Mouse (Mus musculus) heart, adult 2 months (tissue): ENCODE results near the gene Palb2. TPM values are rescaled to one million over a fixed set of nuclear protein-coding genes. Genes with fewer than 3 reads are reported as not detected.
"Not testable (repeated sequence)": the region's sequence is repeated elsewhere in the genome, so short reads cannot be mapped to it uniquely, and the experiment has no call there.

Experiments used
- DNase-seq, 2 experiments: peaks; one replicate each; pipeline ENCODE4 v3.0.0; 2021
- H3K27ac ChIP-seq: fragments of 200-600 bp; 2 replicates; pipeline ENCODE4 v1.8.1; 2022
- H3K27me3 ChIP-seq: fragments of 200-500 bp; 2 replicates; pipeline ENCODE4 v1.6.1; 2012; ENCODE audit warnings: mild to moderate bottlenecking, low read length, inconsistent platforms, mixed read lengths; ENCODE audit not compliant: control insufficient read depth, insufficient read depth
- H3K36me3 ChIP-seq: fragments of 200-500 bp; 2 replicates; pipeline ENCODE4 v1.6.1; 2012; ENCODE audit warnings: low read length, inconsistent platforms; ENCODE audit not compliant: control insufficient read depth, insufficient read depth
- H3K4me1 ChIP-seq: fragments of 200-500 bp; 2 replicates; pipeline ENCODE4 v1.6.1; 2011; ENCODE audit warnings: low read length; ENCODE audit not compliant: control insufficient read depth, insufficient read depth
- H3K4me3 ChIP-seq: fragments of 200-600 bp; 2 replicates; pipeline ENCODE4 v1.8.1; 2022
- H3K79me2 ChIP-seq: fragments of 200-500 bp; replicated peaks from 2 replicates; pipeline ENCODE4 v1.6.1; 2012; ENCODE audit warnings: mild to moderate bottlenecking, inconsistent platforms, low read length, moderate library complexity, mixed read lengths; ENCODE audit not compliant: control insufficient read depth, insufficient read depth
- H3K9ac ChIP-seq: fragments of 200-500 bp; 2 replicates; pipeline ENCODE4 v1.6.1; 2012; ENCODE audit warnings: low read depth, mild to moderate bottlenecking, control low read depth, inconsistent platforms, low read length, mixed read lengths
- CTCF ChIP-seq: fragments of 200-600 bp; IDR thresholded peaks from 2 replicates; pipeline ENCODE4 v1.8.1; 2022; ENCODE audit warnings: antibody characterized with exemption, mild to moderate bottlenecking, moderate library complexity
- EP300 ChIP-seq: fragments of 200-500 bp; IDR thresholded peaks from 2 replicates; pipeline ENCODE4 v1.6.1; 2011; ENCODE audit warnings: low read depth, low read length, control low read depth; ENCODE audit not compliant: insufficient read depth
- POLR2A ChIP-seq: fragments of 200-500 bp; IDR thresholded peaks from 2 replicates; pipeline ENCODE4 v1.6.1; 2011; ENCODE audit warnings: mild to moderate bottlenecking, low read depth, low read length, control low read depth; ENCODE audit not compliant: insufficient read depth
- WGBS: fragments of 180-500 bp; shearing (Covaris S2); methylation state at CpG from one replicate; pipeline ENCODE4 v1.1.7; 2018; 5-methylcytosine and 5-hydroxymethylcytosine counted together
- intact Hi-C: fragments of 180-260 bp; cut with DNase I; formaldehyde crosslinking; loops from one replicate; pipeline ENCODE4 v1.15.1; 2025
- polyA plus RNA-seq: library from polyadenylated mRNA; depleted of rRNA; stranded (reverse); fragments of >200 nt; gene quantifications from 2 replicates; pipeline ENCODE4 v1.2.3, GENCODE M21; 2012
- total RNA-seq, 2 experiments: library from RNA; stranded (reverse); gene quantifications; 2 replicates each; pipeline ENCODE4 v1.2.3; 2021

Palb2 gene
- total and polyA plus RNA-seq, 3 experiments, result 0.55 to 0.74 (median 0.63) TPM

DNA sequence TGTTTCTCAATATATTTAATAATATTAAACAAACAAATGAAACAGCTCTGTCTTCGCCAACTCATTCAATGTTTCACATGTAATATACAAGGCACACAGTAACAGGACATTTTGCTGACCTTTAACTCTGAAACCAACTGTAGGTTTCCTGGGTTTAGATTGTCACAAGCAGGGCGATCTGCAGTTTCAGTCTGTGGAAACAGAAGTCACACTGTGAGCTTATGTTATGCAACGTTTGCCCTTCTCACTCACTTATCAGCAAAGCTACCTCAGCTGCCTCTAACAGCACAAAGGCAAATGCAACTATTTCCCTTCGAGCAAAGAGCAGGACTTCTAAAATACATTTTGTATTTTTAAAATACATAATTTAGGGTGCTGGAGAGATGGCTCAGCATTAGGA, 9.3 kb downstream of the Palb2 start:
- no peak for TF ChIP-seq POLR2A
- no peak for TF ChIP-seq CTCF
- TF ChIP-seq EP300, result no peak
- H3K27ac ChIP-seq, result no peak overlapping the region
- H3K36me3 ChIP-seq, result no peaks in the 10 kb centered on the region
- no peaks in the 10 kb centered on the region for H3K4me1 ChIP-seq
- no peak overlapping the region for H3K9ac ChIP-seq
- DNase-seq, result no peak
- no peak overlapping the region for H3K4me3 ChIP-seq
- no peaks in the 10 kb centered on the region for H3K27me3 ChIP-seq
- intact Hi-C loops, result no loop called here
- no peaks in the 10 kb centered on the region for H3K79me2 ChIP-seq
- 77% methylated on average over 4 of the region's 4 CpGs for WGBS

DNA sequence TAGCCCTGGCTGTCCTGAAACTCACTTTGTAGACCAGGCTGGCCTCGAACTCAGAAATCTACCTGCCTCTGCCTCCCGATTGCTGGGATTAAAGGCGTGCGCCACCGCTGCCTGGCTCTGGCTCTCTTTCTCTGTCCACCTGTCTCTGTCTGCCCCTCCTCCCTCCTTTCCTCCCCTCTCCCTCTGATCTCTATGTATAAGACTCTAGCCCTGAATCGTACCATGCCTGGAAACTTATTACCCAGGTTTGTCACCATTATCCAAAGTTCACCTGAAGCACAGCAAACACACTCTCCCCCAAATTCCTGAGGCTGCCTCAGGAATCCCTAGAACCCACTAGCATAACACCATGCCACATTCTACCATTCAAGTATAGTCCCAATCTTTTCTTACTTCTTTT, 24.6 kb downstream of the Palb2 start:
- TF ChIP-seq EP300, result no peak
- no peak for TF ChIP-seq CTCF
- TF ChIP-seq POLR2A, result no peak
- WGBS, result 93% methylated on average over 6 of the region's 6 CpGs
- Histone ChIP-seq H3K4me3 (no peak overlapping the region), H3K36me3 (no peaks in the 10 kb centered on the region), H3K27me3 (no peaks in the 10 kb centered on the region), H3K27ac (no peak overlapping the region), H3K9ac (no peak overlapping the region), H3K79me2 (no peaks in the 10 kb centered on the region), H3K4me1 (no peaks in the 10 kb centered on the region)
- intact Hi-C loops, result no loop called here
- DNase-seq, result no peak

DNA sequence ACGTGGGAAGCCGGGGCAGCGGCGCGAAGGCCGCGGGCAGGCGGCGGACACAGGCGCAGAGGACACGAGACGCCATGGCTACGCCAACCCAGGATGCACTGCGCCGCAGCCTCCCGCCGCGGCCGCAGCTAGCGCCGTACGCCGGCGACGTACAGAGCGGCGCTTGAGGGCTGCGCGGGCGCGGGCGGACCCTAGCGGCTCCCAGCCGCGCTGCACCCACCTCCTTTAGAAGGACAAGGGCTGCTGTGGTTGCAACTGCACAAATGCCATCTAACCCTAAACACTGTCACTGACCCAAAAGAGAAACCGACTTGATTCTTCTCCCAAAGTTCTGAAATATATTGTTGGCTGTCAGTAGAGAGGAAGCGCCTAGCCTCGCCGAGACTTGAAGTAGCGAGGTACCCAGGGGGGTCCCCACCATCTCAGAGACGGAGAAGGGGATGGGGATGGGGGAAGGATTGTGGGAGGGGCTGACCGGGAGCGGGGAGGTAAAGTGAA, 31.0 kb downstream of the Palb2 start, which contains the start of gene Ndufab1:
Gene Ndufab1, minus strand, starts transcription at position 140 of the 498 bp plus-strand sequence.
- TF ChIP-seq CTCF (peak; percentile 88), POLR2A (peak; percentile 56), EP300 (0 out of 2 replicates have a peak, but pooled peaks have one; percentile 43)
- H3K9ac ChIP-seq, result peak within 1 kb of the TSS; percentile 81
- H3K36me3 ChIP-seq, result peaks cover 16% of the 10 kb centered on the region
- under 1% methylated on average over 43 of the region's 43 CpGs for WGBS
- peak; percentile 93 for DNase-seq
- peak within 1 kb of the TSS; percentile 91 for H3K27ac ChIP-seq
- H3K27me3 ChIP-seq, result no peaks in the 10 kb centered on the region
- H3K4me3 ChIP-seq, result peak within 1 kb of the TSS; percentile 80
- H3K4me1 ChIP-seq, result peaks cover 8% of the 10 kb centered on the region
- intact Hi-C loops, result loop anchor here (2.0 kb wide), 2 partner anchors 31 to 33 kb away; partner anchors contain the start of genes Dctn5 and Palb2
- H3K79me2 ChIP-seq, result peaks cover 8% of the 10 kb centered on the region

DNA sequence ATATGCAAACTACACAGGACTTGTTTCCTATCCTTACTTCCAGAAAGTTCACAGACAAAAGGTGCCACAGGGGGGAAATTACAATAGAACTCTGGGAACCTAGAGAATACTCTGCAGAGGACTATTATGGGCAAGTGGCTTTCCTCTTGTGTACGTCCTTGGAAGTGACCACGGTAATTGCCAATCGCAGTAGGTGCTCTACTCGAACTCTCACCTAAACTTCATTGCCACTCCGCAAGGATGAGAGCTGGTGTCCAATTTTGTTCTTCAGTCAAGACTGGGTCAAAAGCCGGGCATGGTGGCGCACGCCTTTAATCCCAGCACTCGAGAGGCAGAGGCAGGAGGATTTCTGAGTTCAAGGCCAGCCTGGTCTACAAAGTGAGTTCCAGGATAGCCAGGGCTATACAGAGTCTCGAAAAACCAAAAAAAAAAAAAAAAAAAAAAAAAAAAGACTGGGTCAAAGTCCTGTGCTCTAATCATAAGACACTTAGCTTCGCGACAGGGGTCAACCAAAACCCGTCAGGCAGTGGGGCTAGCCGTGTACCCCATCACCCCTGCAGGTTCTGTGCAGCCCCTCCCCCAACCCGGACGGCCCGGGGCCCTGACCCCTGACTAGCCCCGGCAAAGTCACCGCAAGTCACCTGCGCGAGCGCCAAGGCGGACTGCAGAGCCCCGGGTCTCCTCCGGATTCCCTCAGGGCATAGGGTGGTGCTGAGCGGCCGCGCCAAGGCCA, 31.6 kb downstream of the Palb2 start:
- Histone ChIP-seq H3K9ac (peak overlapping the region; percentile 81), H3K27ac (peak overlapping the region; percentile 91), H3K36me3 (peaks cover 16% of the 10 kb centered on the region), H3K4me3 (peak overlapping the region; percentile 80)
- H3K27me3 ChIP-seq, DNase-seq, H3K4me1 ChIP-seq, H3K79me2 ChIP-seq: not testable (repeated sequence)
- 3% methylated on average over 28 of the region's 28 CpGs for WGBS
- intact Hi-C loops, result loop anchor here (2.0 kb wide), 1 partner anchor 32 kb away; no protein-coding TSS in a partner anchor

DNA sequence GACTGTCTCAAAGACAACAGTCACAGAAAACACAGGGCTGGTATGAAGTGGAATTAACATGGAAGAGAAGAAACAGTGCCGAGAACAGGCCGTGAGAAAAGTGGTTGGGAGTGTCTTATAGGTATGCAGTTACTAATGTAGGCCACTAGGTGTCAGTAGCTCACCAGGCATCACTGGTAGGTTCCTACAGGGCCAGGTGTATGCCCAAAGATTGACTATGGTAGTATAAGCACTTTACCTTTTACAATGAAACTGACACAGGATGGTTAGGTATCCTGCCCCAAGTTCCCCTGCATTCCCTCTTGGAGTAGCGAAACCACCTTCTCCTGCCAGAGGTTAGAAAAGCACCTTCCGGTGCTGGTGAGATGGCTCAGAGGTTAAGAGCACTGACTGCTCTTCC, 33.6 kb downstream of the Palb2 start:
- 40% methylated on average over 4 of the region's 4 CpGs for WGBS
- intact Hi-C loops, result loop anchor here (2.0 kb wide), 1 partner anchor 64 kb away; no protein-coding TSS in a partner anchor
- Histone ChIP-seq H3K27me3 (no peaks in the 10 kb centered on the region), H3K4me1 (peaks cover 8% of the 10 kb centered on the region), H3K36me3 (peaks cover 30% of the 10 kb centered on the region), H3K4me3 (no peak overlapping the region), H3K9ac (no peak overlapping the region), H3K79me2 (peaks cover 8% of the 10 kb centered on the region), H3K27ac (no peak overlapping the region)
- TF ChIP-seq EP300, result peak; percentile 44; the same call in 1 of the 2 replicates
- peak; percentile 86 for TF ChIP-seq CTCF
- peak; percentile 32; the same call in 1 of the 2 replicates for TF ChIP-seq POLR2A
- DNase-seq, result peak in 1 of 2 experiments; percentile 33

DNA sequence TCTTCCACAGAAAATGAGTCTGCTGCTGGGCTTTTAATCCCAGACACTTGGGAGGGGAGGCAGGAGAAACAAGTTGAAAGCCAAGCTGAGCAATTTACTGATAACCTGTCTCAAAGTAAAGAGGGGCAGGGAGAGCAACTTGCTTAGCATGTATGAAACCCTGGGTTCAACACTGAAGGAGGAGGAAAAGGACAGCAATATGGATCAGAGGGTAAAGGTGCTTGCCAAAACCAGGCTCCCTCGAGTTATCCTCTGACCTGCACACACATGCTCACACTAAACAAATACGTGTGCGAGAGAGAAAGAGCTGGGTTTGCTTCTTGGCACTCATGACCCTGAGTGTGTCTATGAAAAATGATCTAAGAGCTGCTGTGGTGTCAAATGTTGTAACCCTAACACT, 34.8 kb downstream of the Palb2 start:
- Histone ChIP-seq H3K79me2 (peaks cover 8% of the 10 kb centered on the region), H3K27ac (no peak overlapping the region), H3K36me3 (peaks cover 31% of the 10 kb centered on the region), H3K4me1 (peaks cover 8% of the 10 kb centered on the region), H3K27me3 (no peaks in the 10 kb centered on the region), H3K9ac (no peak overlapping the region), H3K4me3 (no peak overlapping the region)
- no peak for DNase-seq
- WGBS, result 73% methylated on average over 3 of the region's 3 CpGs
- intact Hi-C loops, result loop anchor here (2.0 kb wide), 1 partner anchor 63 kb away; no protein-coding TSS in a partner anchor
- TF ChIP-seq POLR2A (no peak), CTCF (no peak), EP300 (no peak)
